Mouse (Mus musculus) c-Kit-positive CD71-negative TER-119-negative erythroid progenitor cells, embryonic 14.5 days (primary cell): ENCODE measurements around the gene Ddx17.
A peak's percentile ranks its signal among the peaks of the same experiment; 100 is the strongest.

ENCODE experiments used
- DNase-seq: peaks from one replicate; pipeline ENCODE4 v3.0.0-alpha.2; 2013; ENCODE audit warnings: low read depth

The Ddx17 gene

GRCm38 (mm10) chr15:79518571-79518970 is 28.0 kb downstream of the Ddx17 start:
- DNase-seq: no peak

- DNase-seq: no peak
Measured at GRCm38 (mm10) chr15:79517710-79518109, 28.8 kb downstream of the Ddx17 start.

DNA sequence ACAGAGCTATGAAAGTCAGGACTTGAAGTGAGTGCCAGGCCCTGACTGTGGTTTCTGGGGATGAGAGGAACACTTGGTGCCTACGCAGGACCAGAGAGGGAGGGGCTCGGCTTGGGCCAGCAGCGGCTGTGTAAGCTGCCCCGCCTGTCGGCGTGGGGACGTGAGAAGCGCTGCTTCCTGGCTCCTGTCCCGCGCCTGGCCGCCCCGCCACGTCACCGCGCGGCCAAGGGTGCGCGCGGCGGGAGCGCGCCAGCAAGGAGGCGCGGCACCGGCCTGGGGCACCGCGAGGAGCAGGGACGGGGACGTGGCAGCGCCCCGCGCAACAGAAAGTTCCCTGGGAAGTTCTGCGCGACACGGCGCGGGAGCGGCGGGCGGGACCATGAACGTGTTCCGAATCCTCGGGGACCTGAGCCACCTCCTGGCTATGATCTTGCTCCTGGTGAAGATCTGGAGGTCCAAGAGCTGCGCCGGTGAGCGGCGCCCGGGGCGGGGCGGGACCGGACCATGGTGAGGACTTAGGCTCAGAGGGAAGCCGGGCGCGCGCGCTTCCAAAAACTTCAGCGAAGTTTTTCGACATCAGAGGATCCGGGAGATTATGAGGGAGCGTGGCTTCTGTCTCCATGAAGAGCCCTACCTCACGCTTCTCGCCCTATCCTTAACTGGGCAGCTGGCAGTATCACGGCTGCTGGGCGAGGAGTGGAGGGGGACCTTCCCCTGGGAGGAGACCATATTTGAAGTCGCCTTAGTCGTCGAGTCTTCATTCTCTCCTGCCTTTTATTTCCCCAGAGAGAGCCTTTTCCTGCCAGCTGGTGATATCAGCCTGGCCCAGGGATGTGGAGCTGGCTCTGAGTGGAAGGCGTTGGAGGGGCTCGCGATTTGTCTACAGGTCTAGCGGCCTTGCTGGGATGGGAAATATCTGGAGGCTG is 30.1 kb downstream of the Ddx17 start, which contains the start of gene Kdelr3:
TSS of gene Kdelr3 (plus strand) at position 241 of the 926 bp plus-strand sequence.
- DNase-seq: no peak

DNA sequence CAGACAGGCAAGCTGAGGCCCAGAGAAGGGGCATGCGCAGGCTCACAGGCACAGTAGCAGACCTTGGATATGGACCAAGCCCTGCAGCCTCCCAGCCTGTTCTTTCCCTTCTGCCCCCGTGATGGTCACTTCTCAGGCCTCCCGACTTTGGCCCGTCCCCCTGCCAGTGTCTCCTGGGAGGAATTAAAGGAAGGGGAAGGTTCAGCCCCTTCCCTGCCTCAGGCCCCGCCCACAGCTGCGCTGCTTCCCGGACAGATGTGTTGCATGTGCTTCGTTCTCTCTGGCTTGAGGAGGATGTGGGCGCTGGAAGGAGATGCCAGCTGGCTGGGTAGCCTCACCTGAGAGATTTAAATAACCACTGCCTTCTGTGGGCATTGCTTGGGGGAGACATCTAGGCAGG is 32.6 kb downstream of the Ddx17 start:
- no peak for DNase-seq

- peak; percentile 50 for DNase-seq
Measured at GRCm38 (mm10) chr15:79511553-79512320, 34.8 kb downstream of the Ddx17 start.

GRCm38 (mm10) chr15:79510425-79510824 is 36.1 kb downstream of the Ddx17 start:
- DNase-seq: no peak

- DNase-seq: no peak
Measured at GRCm38 (mm10) chr15:79509998-79510397, 36.5 kb downstream of the Ddx17 start.

DNA sequence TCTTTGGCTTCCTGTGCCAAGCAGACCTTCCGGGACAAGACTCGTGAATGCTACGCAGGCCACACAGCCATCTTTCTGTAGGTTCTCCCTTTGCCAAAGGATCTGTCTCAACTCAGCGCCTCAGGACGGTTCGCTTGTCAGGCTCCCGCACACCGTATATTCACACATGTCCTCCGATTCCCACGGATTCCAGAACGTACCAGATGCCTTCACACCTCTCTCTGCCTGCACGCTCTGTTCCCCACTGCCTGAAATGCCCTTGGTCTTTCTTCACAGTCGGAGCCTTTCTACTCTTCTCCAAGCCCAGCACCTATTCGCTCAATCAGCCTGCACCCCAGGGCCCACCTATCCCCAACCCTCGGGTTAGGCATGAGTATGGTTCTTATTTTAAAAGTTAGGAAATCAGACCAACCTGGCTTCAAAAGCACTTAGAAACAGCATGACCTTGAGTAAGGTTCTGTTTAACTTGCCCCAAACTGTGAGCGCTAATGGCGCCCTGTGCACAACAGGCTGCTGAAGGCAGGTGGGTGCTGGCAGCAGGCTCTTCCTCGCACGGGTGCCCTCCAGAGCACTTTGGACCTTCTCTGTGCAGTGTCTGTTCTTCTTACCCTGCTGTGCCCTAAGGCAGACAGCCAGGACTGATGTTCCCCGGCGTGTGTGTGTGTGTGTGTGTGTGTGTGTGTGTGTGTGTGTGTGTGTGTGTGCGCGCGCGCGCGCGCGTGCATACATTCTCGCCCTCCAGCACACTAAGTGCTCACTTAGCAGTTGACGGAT is 39.3 kb downstream of the Ddx17 start:
- no peak for DNase-seq

DNA sequence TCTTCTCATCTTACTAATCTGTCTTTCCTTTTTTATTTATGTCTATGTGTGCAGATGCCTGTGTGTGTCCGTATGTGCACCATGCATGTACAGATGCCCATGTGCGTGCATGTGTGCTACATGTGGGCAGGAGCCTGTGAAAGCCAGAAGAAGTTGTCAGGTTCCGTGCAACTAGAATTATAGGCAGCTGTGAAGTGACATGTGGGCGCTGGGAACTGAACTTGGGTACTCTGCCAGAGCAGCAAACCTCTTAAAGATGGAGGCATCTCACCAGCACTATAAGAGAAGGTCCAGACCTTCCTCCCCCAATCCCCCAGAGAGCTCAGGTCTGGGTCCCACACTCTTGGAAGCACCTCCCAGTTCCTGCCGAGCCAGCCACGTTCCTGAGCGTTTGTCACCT is 40.1 kb downstream of the Ddx17 start:
- DNase-seq: no peak

DNA sequence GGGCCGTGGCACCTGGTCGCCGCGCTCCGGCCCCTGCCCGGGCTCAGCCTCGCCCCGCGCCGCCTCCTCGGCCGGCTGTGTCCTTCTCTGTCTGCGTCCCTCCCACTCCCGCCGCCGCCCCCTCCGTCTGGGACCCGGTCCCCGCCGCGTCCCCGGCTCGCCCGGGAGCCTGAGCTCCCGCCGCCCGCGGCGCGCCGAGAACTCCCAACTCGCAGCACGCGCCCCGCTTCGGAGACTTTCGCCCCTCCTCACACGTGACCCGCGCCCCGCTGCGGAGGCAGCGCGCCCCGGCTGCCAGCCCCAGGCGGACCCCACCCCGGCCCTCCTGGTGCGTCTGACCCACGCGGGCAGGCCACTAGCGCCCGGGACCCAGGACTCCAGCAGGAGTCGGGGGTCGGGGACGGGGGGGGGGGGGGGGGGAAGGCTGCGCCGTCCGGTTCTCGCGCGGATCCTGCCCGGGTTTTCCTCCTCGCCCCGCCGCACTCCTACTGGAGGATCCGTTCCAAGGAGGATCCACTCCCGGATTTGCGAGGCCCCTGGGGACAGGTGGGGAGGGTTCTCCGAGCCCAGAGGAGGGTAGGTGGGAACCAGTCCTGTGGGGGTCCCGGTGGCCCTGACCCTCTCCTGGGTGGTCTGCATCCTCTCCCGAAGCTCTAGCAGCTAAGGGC is 40.8 kb downstream of the Ddx17 start:
- no peak for DNase-seq

DNA sequence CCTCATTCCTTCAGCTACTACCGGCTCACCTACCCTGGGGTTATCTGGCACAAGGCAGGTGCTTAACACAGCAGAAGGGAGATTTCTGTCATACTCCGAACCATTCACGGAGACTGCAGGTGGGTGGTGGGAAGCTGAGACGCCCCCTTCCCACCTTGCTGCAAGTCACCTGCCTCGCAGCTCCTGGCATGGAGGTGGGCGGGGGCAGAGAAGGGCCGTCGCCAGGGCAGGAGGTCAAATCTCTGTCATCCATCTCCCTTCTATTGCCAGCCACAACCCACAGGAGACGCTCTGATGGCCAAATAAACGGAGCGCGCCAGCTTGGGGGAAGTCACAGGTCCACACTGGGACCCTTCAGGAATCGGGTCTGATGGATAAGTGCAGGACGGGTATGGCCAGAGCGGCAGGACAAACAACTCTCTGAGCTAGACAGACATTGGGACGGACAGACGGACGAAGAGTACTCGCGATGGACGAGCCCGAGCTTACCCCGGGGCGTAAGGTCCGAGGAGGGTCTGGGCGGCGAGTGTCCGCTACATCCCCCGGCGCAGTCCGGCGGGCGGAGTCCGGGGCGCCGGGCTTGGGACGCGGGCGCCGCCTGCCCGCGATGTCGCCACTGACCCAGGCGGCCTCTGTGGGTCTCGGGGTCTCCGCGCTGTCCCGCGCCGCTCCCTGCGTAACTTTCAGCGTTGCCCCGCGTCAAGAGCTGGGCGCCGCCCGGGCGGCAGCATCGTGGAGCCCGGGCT is 41.7 kb downstream of the Ddx17 start, which contains the start of gene Kcnj4:
TSS of gene Kcnj4 (minus strand) at position 535 of the 746 bp plus-strand sequence.
- no peak for DNase-seq

- no peak for DNase-seq
Measured at GRCm38 (mm10) chr15:79503438-79503837, 43.1 kb downstream of the Ddx17 start.

DNA sequence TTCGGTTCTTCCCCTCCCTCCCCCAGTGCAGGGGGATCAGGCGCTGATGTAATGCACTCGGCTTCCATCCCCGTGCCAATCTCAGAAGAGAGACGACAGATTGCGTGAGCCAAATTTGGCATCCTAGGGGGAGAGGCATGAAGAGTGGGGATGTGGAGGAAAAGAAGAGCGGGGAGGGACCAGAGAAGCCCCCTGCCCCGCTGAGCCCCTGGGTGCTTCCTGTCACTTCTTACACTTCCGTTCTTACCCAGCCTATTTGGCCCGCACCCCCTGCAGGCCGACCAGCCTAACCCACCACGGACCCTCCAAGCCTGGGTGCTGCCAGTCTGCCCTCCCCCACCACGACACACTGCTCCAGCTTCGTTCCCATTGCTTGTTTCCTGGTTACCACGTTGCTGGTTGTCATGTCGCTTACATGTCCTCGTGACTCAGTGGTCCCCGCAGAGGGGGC is 43.6 kb downstream of the Ddx17 start:
- DNase-seq: no peak

GRCm38 (mm10) chr15:79500110-79500509 is 46.4 kb downstream of the Ddx17 start:
- no peak for DNase-seq

GRCm38 (mm10) chr15:79493527-79493926 is 53.0 kb downstream of the Ddx17 start:
- DNase-seq: no peak

GRCm38 (mm10) chr15:79489463-79489862 is 57.1 kb downstream of the Ddx17 start:
- no peak for DNase-seq

DNA sequence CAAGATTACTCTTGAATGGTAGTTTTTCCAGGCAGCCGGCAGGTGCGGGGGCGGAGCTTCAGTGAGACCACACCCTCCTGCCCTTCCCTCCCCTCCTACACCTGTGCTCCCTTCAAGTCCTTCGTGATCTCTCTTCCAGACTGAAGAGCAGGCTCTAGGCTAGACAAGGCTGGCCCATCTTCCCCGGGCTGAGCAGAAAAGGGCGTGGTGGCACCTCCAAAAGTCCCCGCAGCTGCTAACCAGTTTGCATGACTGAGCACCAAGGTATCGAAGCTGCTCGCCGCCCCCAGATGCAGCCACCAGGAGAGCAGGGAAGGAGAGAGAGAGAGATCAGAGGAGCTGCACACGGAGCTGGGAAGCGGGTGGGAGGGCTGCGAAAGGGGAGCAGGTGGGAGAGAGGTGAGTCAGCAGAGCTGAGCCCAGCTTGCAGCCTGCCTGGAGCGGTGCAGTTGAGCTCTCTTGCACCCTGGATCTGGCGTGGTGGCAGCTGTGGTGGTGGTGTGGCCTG is 65.3 kb downstream of the Ddx17 start:
- no peak for DNase-seq
